ENCODE assay signal across 21 mouse cellular contexts in genomic region chr9:65833640-65834039, GRCm38 (mm10). TPM values are rescaled to one million over a fixed set of nuclear protein-coding genes. Genes with fewer than 3 reads are reported as not detected.
DNase-seq lines count a peak whose midpoint lies in the region; ATAC-seq and TF ChIP-seq lines count a peak whose summit lies in the region.
"Had no signal": no experiment of that assay in that cellular context is flagged by ENCODE, and none has a peak within 500 bp of the region (broad histone marks: within the 10 kb centered on the region; RNA-seq: fewer than 3 reads in every experiment).

No protein-coding gene starts in this region.

- ATAC-seq in midbrain, embryonic 13.5 days = no peak
- ATAC-seq in hindbrain, embryonic 13.5 days (ENCODE audit: low FRiP score) = no peak
- ATAC-seq in intestine, embryonic 15.5 days = no peak
- no peak for ATAC-seq in liver, embryonic 12.5 days
- ATAC-seq: intestine, postnatal 0 days had no signal

- intact Hi-C loops in heart, postnatal 14 days (cut with DNase I) = no loop called here

- no peak overlapping the region for H3K4me3 ChIP-seq in midbrain, embryonic 10.5 days
- no peak overlapping the region for H3K4me3 ChIP-seq in midbrain, embryonic 13.5 days (replicated peaks)
- H3K4me3 ChIP-seq in hindbrain, embryonic 13.5 days = no peak overlapping the region
- H3K4me3 ChIP-seq in intestine, embryonic 15.5 days (replicated peaks) = no peak overlapping the region
- no peak overlapping the region for H3K4me3 ChIP-seq in liver, embryonic 12.5 days
- H3K4me3 ChIP-seq: embryonic facial prominence, embryonic 10.5 days; heart, embryonic 15.5 days; limb, embryonic 13.5 days; lung, embryonic 15.5 days had no signal

- peaks cover 53% of the 10 kb centered on the region for H3K4me1 ChIP-seq in midbrain, embryonic 10.5 days
- H3K4me1 ChIP-seq in midbrain, embryonic 13.5 days (replicated peaks) = peaks cover 32% of the 10 kb centered on the region
- peaks cover 14% of the 10 kb centered on the region for H3K4me1 ChIP-seq in hindbrain, embryonic 13.5 days (replicated peaks)
- peaks cover 1% of the 10 kb centered on the region for H3K4me1 ChIP-seq in intestine, embryonic 15.5 days (replicated peaks)
- H3K4me1 ChIP-seq in liver, embryonic 12.5 days = peaks cover 18% of the 10 kb centered on the region

- H3K9me3 ChIP-seq in midbrain, embryonic 10.5 days (replicated peaks) = no peaks in the 10 kb centered on the region
- no peaks in the 10 kb centered on the region for H3K9me3 ChIP-seq in midbrain, embryonic 13.5 days
- H3K9me3 ChIP-seq in hindbrain, embryonic 13.5 days = no peaks in the 10 kb centered on the region
- no peaks in the 10 kb centered on the region for H3K9me3 ChIP-seq in intestine, embryonic 15.5 days
- no peaks in the 10 kb centered on the region for H3K9me3 ChIP-seq in liver, embryonic 12.5 days (replicated peaks)
- H3K9me3 ChIP-seq: embryonic facial prominence, embryonic 10.5 days; heart, embryonic 15.5 days; limb, embryonic 13.5 days; lung, embryonic 15.5 days had no signal

- H3K27ac ChIP-seq in midbrain, embryonic 10.5 days (replicated peaks) = peak overlapping the region; percentile 77; the same call in 1 of the 2 replicates
- H3K27ac ChIP-seq in midbrain, embryonic 13.5 days = no peak overlapping the region
- peak overlapping the region; percentile 26; the same call in 1 of the 2 replicates for H3K27ac ChIP-seq in hindbrain, embryonic 13.5 days
- H3K27ac ChIP-seq in intestine, embryonic 15.5 days = no peak overlapping the region
- no peak overlapping the region for H3K27ac ChIP-seq in liver, embryonic 12.5 days
- H3K27ac ChIP-seq: embryonic facial prominence, embryonic 10.5 days; heart, embryonic 15.5 days; kidney, postnatal 0 days; limb, embryonic 13.5 days; liver, embryonic 14.5 days; lung, embryonic 15.5 days had no signal

- 0 out of 2 replicates have a peak, but pooled peaks cover 1% of the 10 kb centered on the region for H3K27me3 ChIP-seq in midbrain, embryonic 10.5 days (ENCODE audit: low read depth, poor library complexity, severe bottlenecking)
- H3K27me3 ChIP-seq in midbrain, embryonic 13.5 days = 0 out of 2 replicates have a peak, but pooled peaks cover 2% of the 10 kb centered on the region
- H3K27me3 ChIP-seq in hindbrain, embryonic 13.5 days = 0 out of 2 replicates have a peak, but pooled peaks cover under 1% of the 10 kb centered on the region
- H3K27me3 ChIP-seq in intestine, embryonic 15.5 days (replicated peaks) = no peaks in the 10 kb centered on the region
- H3K27me3 ChIP-seq in liver, embryonic 12.5 days (replicated peaks) = no peaks in the 10 kb centered on the region
- H3K27me3 ChIP-seq: heart, embryonic 15.5 days; limb, embryonic 13.5 days; lung, embryonic 15.5 days had no signal

- no peak overlapping the region for H3K4me2 ChIP-seq in midbrain, embryonic 13.5 days (replicated peaks)
- no peak overlapping the region for H3K4me2 ChIP-seq in hindbrain, embryonic 13.5 days
- no peak overlapping the region for H3K4me2 ChIP-seq in intestine, embryonic 15.5 days (replicated peaks)
- H3K4me2 ChIP-seq in liver, embryonic 12.5 days = no peak overlapping the region
- H3K4me2 ChIP-seq: heart, embryonic 15.5 days; limb, embryonic 13.5 days; lung, embryonic 15.5 days had no signal

- TF ChIP-seq CTCF in brain, embryonic 14.5 days (IDR thresholded peaks at IDR 0.05; ENCODE audit: borderline replicate concordance, extremely low read depth, insufficient read depth, insufficient read length) = no peak

- no peak for TF ChIP-seq POLR2A in brain, embryonic 14.5 days (IDR thresholded peaks at IDR 0.05; ENCODE audit: borderline replicate concordance, extremely low read depth, insufficient read depth, insufficient read length, poor library complexity, severe bottlenecking)

- no peak for DNase-seq in midbrain, embryonic 10.5 days (ENCODE audit: low spot score)
- DNase-seq in brain, embryonic 14.5 days (ENCODE audit: low read depth) = peak; percentile 76
- peak; percentile 24 for DNase-seq in embryo, embryonic 9.5 days (ENCODE audit: extremely low spot score)
- no peak for DNase-seq in heart, postnatal 14 days
- DNase-seq: adrenal gland, postnatal 10 days; cerebellum, postnatal 14 days; gastrocnemius, postnatal 10 days; heart, adult 18-20 months; lung, postnatal 4 days; thymus, postnatal 36 days had no signal

- peaks cover 21% of the 10 kb centered on the region for H3K36me3 ChIP-seq in midbrain, embryonic 10.5 days
- H3K36me3 ChIP-seq in midbrain, embryonic 13.5 days = peaks cover 6% of the 10 kb centered on the region; the same call in 1 of the 2 replicates
- peaks cover 14% of the 10 kb centered on the region for H3K36me3 ChIP-seq in hindbrain, embryonic 13.5 days
- no peaks in the 10 kb centered on the region for H3K36me3 ChIP-seq in intestine, embryonic 15.5 days
- peaks cover 19% of the 10 kb centered on the region for H3K36me3 ChIP-seq in liver, embryonic 12.5 days

- no peak overlapping the region for H3K9ac ChIP-seq in midbrain, embryonic 13.5 days (replicated peaks)
- no peak overlapping the region for H3K9ac ChIP-seq in hindbrain, embryonic 13.5 days
- no peak overlapping the region for H3K9ac ChIP-seq in intestine, embryonic 15.5 days
- H3K9ac ChIP-seq in liver, embryonic 12.5 days = no peak overlapping the region
- H3K9ac ChIP-seq: heart, embryonic 15.5 days; limb, embryonic 13.5 days; liver, embryonic 14.5 days; lung, embryonic 15.5 days had no signal

RNA-seq across cellular contexts. Expression of gene Zfp609, which starts 6.3 kb away (rescaled TPM):
- 6.4 and 7.3 TPM in 2 replicates for polyA plus RNA-seq in midbrain, embryonic 10.5 days (2016; fragmentation: Nextera tagmentation; extraction: Ambion mirVana)
- 9.9 and 10.5 TPM in 2 replicates for polyA plus RNA-seq in midbrain, embryonic 13.5 days (2015; fragmentation: Nextera tagmentation; extraction: Ambion mirVana)
- polyA plus RNA-seq in brain, embryonic 14.5 days (2012; rRNA removed) = 17.9 and 35.4 TPM in 2 replicates
- polyA plus RNA-seq in hindbrain, embryonic 13.5 days (2015; fragmentation: Nextera tagmentation; extraction: Ambion mirVana) = 9.3 and 9.7 TPM in 2 replicates
- polyA plus RNA-seq in intestine, embryonic 15.5 days (2015; fragmentation: Nextera tagmentation; extraction: Ambion mirVana) = 5.6 TPM in 2 replicates
- 3.3 and 3.8 TPM in 2 replicates for polyA plus RNA-seq in liver, embryonic 12.5 days (2016; fragmentation: Nextera tagmentation; extraction: Ambion mirVana)
- total RNA-seq in heart, postnatal 14 days (2021) = 10 to 100 TPM; 27.5 to 28.3 TPM

RNA-seq across cellular contexts. Expression of gene Pclaf, which starts 56.4 kb away (rescaled TPM):
- polyA plus RNA-seq in midbrain, embryonic 10.5 days (2016; fragmentation: Nextera tagmentation; extraction: Ambion mirVana) = 258 and 306 TPM in 2 replicates
- polyA plus RNA-seq in midbrain, embryonic 13.5 days (2015; fragmentation: Nextera tagmentation; extraction: Ambion mirVana) = 62.0 and 72.5 TPM in 2 replicates
- 27.5 and 37.6 TPM in 2 replicates for polyA plus RNA-seq in brain, embryonic 14.5 days (2012; rRNA removed)
- 36.9 and 42.1 TPM in 2 replicates for polyA plus RNA-seq in hindbrain, embryonic 13.5 days (2015; fragmentation: Nextera tagmentation; extraction: Ambion mirVana)
- 152 and 176 TPM in 2 replicates for polyA plus RNA-seq in intestine, embryonic 15.5 days (2015; fragmentation: Nextera tagmentation; extraction: Ambion mirVana)
- polyA plus RNA-seq in liver, embryonic 12.5 days (2016; fragmentation: Nextera tagmentation; extraction: Ambion mirVana) = 126 TPM in 2 replicates
- 1 to 10 TPM; 3.8 to 8.1 TPM for total RNA-seq in heart, postnatal 14 days (2021)

Comparison
In these comparisons a context has a peak if more than half of its experiments do, and no peak if none do; other contexts are left out.
1. H3K27ac ChIP-seq: peak in midbrain, embryonic 10.5 days (single experiment) and hindbrain, embryonic 13.5 days (single experiment); none in midbrain, embryonic 13.5 days (single experiment), intestine, embryonic 15.5 days (single experiment) and liver, embryonic 12.5 days (single experiment).
2. DNase-seq: peak in brain, embryonic 14.5 days (single experiment) and embryo, embryonic 9.5 days (single experiment); none in midbrain, embryonic 10.5 days (single experiment) and heart, postnatal 14 days (0 of 2).